Mouse (Mus musculus) CH12.LX (cell line): ENCODE results near the gene Ndufa4l2. TPM values are rescaled to one million over a fixed set of nuclear protein-coding genes. Genes with fewer than 3 reads are reported as not detected.

Experiments used
- DNase-seq: peaks from one replicate; pipeline ENCODE4 v3.0.0-alpha.2; 2013; ENCODE audit errors: extremely low read depth
- H3K27ac ChIP-seq: 2 replicates; pipeline ENCODE4 v1.5.1; 2012; ENCODE audit warnings: low read depth, mild to moderate bottlenecking, control low read depth, moderate library complexity; ENCODE audit not compliant: insufficient read depth
- H3K27me3 ChIP-seq: replicated peaks from 2 replicates; pipeline ENCODE3; 2012; ENCODE audit warnings: inconsistent platforms
- H3K36me3 ChIP-seq, 2 experiments: replicated peaks in 1 of 2; 2 replicates each; pipeline versions ENCODE3 to v1.6.1; 2012; ENCODE audit warnings: inconsistent platforms in 1 of 2, low read length in 1 of 2, mild to moderate bottlenecking in 1 of 2, mixed read lengths in 1 of 2, moderate library complexity in 1 of 2; ENCODE audit not compliant: control insufficient read depth in 1 of 2, insufficient read depth in 1 of 2
- H3K4me1 ChIP-seq, 2 experiments: 2 replicates each; pipeline ENCODE4 v1.6.1; 2012; ENCODE audit warnings: inconsistent platforms in 1 of 2, moderate library complexity in 1 of 2; ENCODE audit not compliant: insufficient read depth in 2 of 2, control insufficient read depth in 1 of 2
- H3K4me2 ChIP-seq: 2 replicates; pipeline ENCODE4 v1.6.1; 2012; ENCODE audit warnings: low read depth, mild to moderate bottlenecking, control low read depth; ENCODE audit not compliant: poor library complexity, insufficient read depth, severe bottlenecking
- H3K4me3 ChIP-seq, 3 experiments: fragments of 150-350 bp in 1 of 3; sonication (generic) in 1 of 3; replicated peaks in 1 of 3; 2 replicates each; pipeline versions ENCODE3 to v1.5.1; 2011 to 2012; ENCODE audit warnings: low read depth in 2 of 3, low read length in 2 of 3, mild to moderate bottlenecking in 2 of 3, moderate library complexity in 2 of 3, control low read depth in 1 of 3, improper control_type of control experiment in 1 of 3, inconsistent platforms in 1 of 3, mixed read lengths in 1 of 3; ENCODE audit not compliant: poor library complexity in 1 of 3
- H3K79me2 ChIP-seq: replicated peaks from 2 replicates; pipeline ENCODE4 v1.6.1; 2012; ENCODE audit warnings: mild to moderate bottlenecking, moderate library complexity; ENCODE audit not compliant: control insufficient read depth, poor library complexity, insufficient read depth, severe bottlenecking; ENCODE audit errors: extremely low read depth
- H3K9ac ChIP-seq: 2 replicates; pipeline ENCODE4 v1.6.1; 2012; ENCODE audit warnings: low read depth, mild to moderate bottlenecking, control low read depth, moderate library complexity; ENCODE audit not compliant: insufficient read depth
- H3K9me3 ChIP-seq: replicated peaks from 2 replicates; pipeline ENCODE3; 2012; ENCODE audit warnings: low read length, inconsistent platforms, mixed read lengths
- BHLHE40 ChIP-seq: IDR thresholded peaks from 2 replicates; pipeline ENCODE4 v1.6.1; 2011; ENCODE audit warnings: mild to moderate bottlenecking, low read depth, low read length, improper control_type of control experiment
- CHD2 ChIP-seq: IDR thresholded peaks from 2 replicates; pipeline ENCODE4 v1.6.1; 2011; ENCODE audit warnings: low read length, improper control_type of control experiment
- CTCF ChIP-seq, 2 experiments: IDR thresholded peaks in 1 of 2; conservative IDR thresholded peaks in 1 of 2; 2 replicates each; pipeline ENCODE4 v1.5.1; 2011 to 2012; ENCODE audit warnings: low read depth in 2 of 2, low read length in 2 of 2, improper control_type of control experiment in 1 of 2, inconsistent platforms in 1 of 2, mild to moderate bottlenecking in 1 of 2, moderate library complexity in 1 of 2
- E2F4 ChIP-seq: IDR thresholded peaks from 2 replicates; pipeline ENCODE4 v1.6.1; 2011; ENCODE audit warnings: low read depth, low read length, improper control_type of control experiment; ENCODE audit not compliant: insufficient replicate concordance
- ELF1 ChIP-seq: IDR thresholded peaks from 2 replicates; pipeline ENCODE4 v1.6.1; 2014; ENCODE audit warnings: low read depth, mild to moderate bottlenecking, inconsistent platforms, low read length, improper control_type of control experiment
- EP300 ChIP-seq: IDR thresholded peaks from 2 replicates; pipeline ENCODE4 v1.6.1; 2011; ENCODE audit warnings: low read length, improper control_type of control experiment
- ETS1 ChIP-seq: conservative IDR thresholded peaks from 2 replicates; pipeline ENCODE4 v1.6.1; 2012; ENCODE audit warnings: low read depth, mild to moderate bottlenecking, inconsistent platforms, low read length, improper control_type of control experiment, moderate library complexity
- GABPA ChIP-seq: IDR thresholded peaks from 2 replicates; pipeline ENCODE4 v1.6.1; 2012; ENCODE audit warnings: low read depth, low read length, improper control_type of control experiment, inconsistent platforms; ENCODE audit not compliant: insufficient replicate concordance
- HCFC1 ChIP-seq: IDR thresholded peaks from 2 replicates; pipeline ENCODE4 v1.6.1; 2012; ENCODE audit warnings: low read depth, mild to moderate bottlenecking, inconsistent platforms, low read length, improper control_type of control experiment
- IRF4 ChIP-seq: IDR thresholded peaks from 2 replicates; pipeline ENCODE4 v1.6.1; 2014; ENCODE audit warnings: low read depth, mild to moderate bottlenecking, inconsistent platforms, low read length, improper control_type of control experiment
- JUN ChIP-seq: IDR thresholded peaks from 2 replicates; pipeline ENCODE4 v1.6.1; 2011; ENCODE audit warnings: low read depth, mild to moderate bottlenecking, low read length, improper control_type of control experiment, moderate library complexity; ENCODE audit not compliant: insufficient read depth
- JUND ChIP-seq: conservative IDR thresholded peaks from 2 replicates; pipeline ENCODE4 v1.6.1; 2011; ENCODE audit warnings: low read depth, low read length, improper control_type of control experiment
- KAT2A ChIP-seq: IDR thresholded peaks from 2 replicates; pipeline ENCODE4 v1.6.1; 2012; ENCODE audit warnings: low read length, improper control_type of control experiment, inconsistent platforms; ENCODE audit not compliant: insufficient replicate concordance
- MAFK ChIP-seq: IDR thresholded peaks from 2 replicates; pipeline ENCODE4 v1.6.1; 2011; ENCODE audit warnings: low read length, improper control_type of control experiment; ENCODE audit not compliant: insufficient replicate concordance
- MAX ChIP-seq: IDR thresholded peaks from 2 replicates; pipeline ENCODE4 v1.6.1; 2011; ENCODE audit warnings: low read length, improper control_type of control experiment
- MAZ ChIP-seq: IDR thresholded peaks from 2 replicates; pipeline ENCODE4 v1.6.1; 2012; ENCODE audit warnings: low read depth, mild to moderate bottlenecking, inconsistent platforms, low read length, improper control_type of control experiment, moderate library complexity
- MEF2A ChIP-seq: IDR thresholded peaks from 2 replicates; pipeline ENCODE4 v1.6.1; 2014; ENCODE audit warnings: low read depth, mild to moderate bottlenecking, inconsistent platforms, low read length, improper control_type of control experiment, borderline replicate concordance
- MXI1 ChIP-seq: IDR thresholded peaks from 2 replicates; pipeline ENCODE4 v1.6.1; 2011; ENCODE audit warnings: mild to moderate bottlenecking, low read depth, low read length, improper control_type of control experiment
- MYC ChIP-seq: IDR thresholded peaks from 2 replicates; pipeline ENCODE4 v1.6.1; 2011; ENCODE audit warnings: low read depth, mild to moderate bottlenecking, improper control_type of control experiment, low read length
- NELFE ChIP-seq: IDR thresholded peaks from 2 replicates; pipeline ENCODE4 v1.6.1; 2011; ENCODE audit warnings: low read depth, low read length, improper control_type of control experiment
- NRF1 ChIP-seq: IDR thresholded peaks from 2 replicates; pipeline ENCODE4 v1.6.1; 2014; ENCODE audit warnings: low read depth, mild to moderate bottlenecking, inconsistent platforms, low read length, improper control_type of control experiment, moderate library complexity
- PAX5 ChIP-seq: IDR thresholded peaks from 2 replicates; pipeline ENCODE4 v1.6.1; 2012; ENCODE audit warnings: low read length, inconsistent platforms, mixed read lengths
- POLR2A ChIP-seq: IDR thresholded peaks from 2 replicates; pipeline ENCODE4 v1.6.1; 2011; ENCODE audit warnings: low read depth, mild to moderate bottlenecking, improper control_type of control experiment, low read length
- POLR2AphosphoS2 ChIP-seq: IDR thresholded peaks from 2 replicates; pipeline ENCODE4 v1.6.1; 2011; ENCODE audit warnings: low read depth, low read length, improper control_type of control experiment
- RAD21 ChIP-seq: IDR thresholded peaks from 2 replicates; pipeline ENCODE4 v1.6.1; 2011; ENCODE audit warnings: low read depth, mild to moderate bottlenecking, low read length, improper control_type of control experiment, moderate library complexity
- SMC3 ChIP-seq: IDR thresholded peaks from 2 replicates; pipeline ENCODE4 v1.6.1; 2011; ENCODE audit warnings: low read depth, low read length, improper control_type of control experiment
- TBP ChIP-seq: conservative IDR thresholded peaks from 2 replicates; pipeline ENCODE4 v1.6.1; 2011; ENCODE audit warnings: low read depth, low read length, improper control_type of control experiment
- TCF12 ChIP-seq: IDR thresholded peaks from 2 replicates; pipeline ENCODE4 v1.6.1; 2014; ENCODE audit warnings: low read depth, mild to moderate bottlenecking, inconsistent platforms, low read length, improper control_type of control experiment
- UBTF ChIP-seq: IDR thresholded peaks from 2 replicates; pipeline ENCODE4 v1.6.1; 2012; ENCODE audit warnings: low read depth, mild to moderate bottlenecking, inconsistent platforms, low read length, improper control_type of control experiment, moderate library complexity
- USF1 ChIP-seq: IDR thresholded peaks from 2 replicates; pipeline ENCODE4 v1.6.1; 2014; ENCODE audit warnings: low read depth, mild to moderate bottlenecking, inconsistent platforms, low read length, improper control_type of control experiment
- USF2 ChIP-seq: conservative IDR thresholded peaks from 2 replicates; pipeline ENCODE4 v1.6.1; 2011; ENCODE audit warnings: low read depth, low read length, improper control_type of control experiment
- ZC3H11A ChIP-seq: IDR thresholded peaks from 2 replicates; pipeline ENCODE4 v1.6.1; 2012; ENCODE audit warnings: low read depth, mild to moderate bottlenecking, inconsistent platforms, low read length, improper control_type of control experiment
- ZMIZ1 ChIP-seq: IDR thresholded peaks from 2 replicates; pipeline ENCODE4 v1.6.1; 2012; ENCODE audit warnings: low read depth, mild to moderate bottlenecking, inconsistent platforms, low read length, improper control_type of control experiment
- ZNF384 ChIP-seq: IDR thresholded peaks from 2 replicates; pipeline ENCODE4 v1.6.1; 2012; ENCODE audit warnings: low read depth, low read length, improper control_type of control experiment, inconsistent platforms
- dilution Hi-C: fragments of 300-500 bp; cut with MboI; formaldehyde crosslinking; loops from 2 replicates; pipeline ENCODE4 v1.14.3; 2020; ENCODE audit warnings: low sequenced_read_pairs; ENCODE audit not compliant: extremely low pct_unique_long_range_greater_than_20kb, extremely low pct_ligation_motif_present
- in situ Hi-C: fragments of 300-500 bp; cut with MboI; formaldehyde crosslinking; loops from 3 replicates; pipeline ENCODE4 v1.14.3; 2019; ENCODE audit warnings: low sequenced_read_pairs, low pct_ligation_motif_present, low pct_unique_long_range_greater_than_20kb, mixed read lengths
- polyA plus RNA-seq: library from polyadenylated mRNA; unstranded; fragments of >175 nt; gene quantifications from 2 replicates; pipeline ENCODE4 v1.2.1, GENCODE M21; 2012; ENCODE audit warnings: low read depth; ENCODE audit not compliant: insufficient read length
- total RNA-seq, 2 experiments: library from RNA; depleted of rRNA; stranded (reverse); fragments of 300-350 nt in 1 of 2; fragments of >200 nt in 1 of 2; gene quantifications; 2 replicates each; pipeline ENCODE4 v1.2.3; 2012 to 2014

The Ndufa4l2 gene
- total and polyA plus RNA-seq, 3 experiments: 0.47 TPM; not detected in 2

DNA sequence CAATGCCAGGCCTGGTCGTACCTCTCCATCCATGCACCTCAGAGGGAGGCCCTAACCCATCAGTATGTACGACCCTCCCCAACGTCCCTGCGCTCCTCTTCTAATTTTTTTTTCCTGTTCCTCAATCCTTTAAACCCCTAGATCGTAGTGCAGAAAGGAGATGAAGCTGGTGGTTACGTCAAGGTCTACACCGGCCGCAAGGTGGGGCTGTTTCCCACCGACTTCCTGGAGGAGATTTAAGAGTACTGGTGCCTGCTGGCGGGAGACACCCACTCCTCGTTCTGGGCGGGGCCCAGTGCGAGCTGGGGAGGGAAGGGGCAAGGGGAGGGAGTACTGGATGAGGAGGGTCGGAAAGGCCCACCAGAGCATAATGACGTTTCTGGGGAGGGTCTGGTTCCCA lies 6.5 kb upstream of the Ndufa4l2 start (continued):
- TF ChIP-seq POLR2AphosphoS2 (no peak), ETS1 (no peak), UBTF (no peak), IRF4 (no peak), USF2 (no peak), CTCF (conservative IDR thresholded peaks at IDR 0.05 in 1 of 2, IDR thresholded peaks at IDR 0.05 in 1 of 2; ENCODE audit: low read depth in 2 of 2, low read length in 2 of 2) (peak; percentile 40 to 88; a peak in 3 of 4 replicates), JUND (no peak), EP300 (no peak), JUN (no peak)

DNA sequence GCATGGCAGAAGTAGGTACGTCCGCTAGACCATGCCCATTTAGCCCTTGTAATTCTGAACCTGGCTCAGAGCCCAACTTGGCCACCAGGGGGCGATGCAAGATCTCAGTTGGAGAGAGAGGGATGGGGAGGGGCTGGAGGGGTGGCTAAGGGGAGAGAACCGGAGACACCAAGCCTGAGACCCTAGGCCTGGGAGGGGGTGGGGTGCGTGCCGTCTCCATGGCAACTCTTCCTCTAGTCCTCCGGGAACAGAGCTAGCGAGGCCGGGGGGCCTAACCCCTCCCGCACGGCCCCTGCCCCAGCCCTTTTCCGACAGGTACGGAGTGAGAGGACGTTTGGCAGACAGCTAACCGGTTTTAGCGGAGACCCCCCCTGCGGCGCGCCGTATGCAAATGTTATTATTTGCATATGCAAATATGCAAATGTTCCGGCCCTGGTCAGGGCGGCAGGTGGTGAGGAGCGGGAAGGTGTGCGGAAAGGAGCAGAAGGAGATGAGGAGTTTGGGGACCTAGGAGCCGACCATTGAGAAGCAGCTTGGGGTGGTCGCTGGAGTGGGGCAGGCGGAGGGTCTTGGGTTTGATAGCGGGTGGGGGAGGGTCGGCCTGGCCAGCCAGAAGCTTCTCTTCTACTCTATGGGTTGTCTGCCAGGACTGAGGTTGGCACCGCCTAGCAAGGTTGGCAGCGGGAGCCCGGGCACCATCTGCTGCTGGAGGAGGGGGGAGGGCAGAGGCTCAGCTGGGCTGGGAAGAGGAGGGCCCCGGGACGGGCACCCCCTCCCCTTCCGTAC lies 5.5 kb upstream of the Ndufa4l2 start:
- Histone ChIP-seq H3K9me3 (no peaks in the 10 kb centered on the region), H3K79me2 (no peaks in the 10 kb centered on the region), H3K4me2 (peak overlapping the region; percentile 70), H3K27ac (peak overlapping the region; percentile 29; the same call in 1 of the 2 replicates), H3K27me3 (peaks cover 17% of the 10 kb centered on the region), H3K4me1 (peaks cover 24 to 45% of the 10 kb centered on the region in 2 experiments), H3K36me3 (peaks cover 0 to 5% of the 10 kb centered on the region in 2 experiments), H3K4me3 (peak overlapping the region; percentile 37 to 45 (median 45)), H3K9ac (peak overlapping the region; percentile 8; the same call in 1 of the 2 replicates)
- dilution Hi-C loops: no loop called here
- in situ Hi-C loops: loop anchor here (5.0 kb wide), 1 partner anchor 33 kb away; no protein-coding TSS in a partner anchor
- peak; percentile 97 for DNase-seq
- TF ChIP-seq E2F4 (0 out of 2 replicates have a peak, but pooled peaks have one; percentile 8), USF1 (no peak), UBTF (no peak), BHLHE40 (peak; percentile 58), TBP (no peak), ZC3H11A (peak; percentile 39; the same call in 1 of the 2 replicates), GABPA (no peak), TCF12 (peak; percentile 82; the same call in 1 of the 2 replicates), MAZ (peak; percentile 99), ZNF384 (no peak), NELFE (no peak), MYC (no peak), MXI1 (no peak; the same call in none of the 2 replicates), CHD2 (peak; percentile 61; the same call in 1 of the 2 replicates), ETS1 (peak; percentile 75), JUND (no peak), MEF2A (no peak), KAT2A (no peak), ELF1 (no peak), JUN (no peak), POLR2A (peak; percentile 62; the same call in 1 of the 2 replicates), ZMIZ1 (no peak), MAFK (no peak), SMC3 (peak; percentile 83), CTCF (conservative IDR thresholded peaks at IDR 0.05 in 1 of 2, IDR thresholded peaks at IDR 0.05 in 1 of 2; ENCODE audit: low read depth in 2 of 2, low read length in 2 of 2) (peak; percentile 52 to 97; a peak in 3 of 4 replicates), USF2 (no peak), EP300 (no peak), PAX5 (no peak), NRF1 (no peak), IRF4 (peak; percentile 62; the same call in 1 of the 2 replicates), MAX (no peak), RAD21 (peak; percentile 83), HCFC1 (peak; percentile 23; the same call in 1 of the 2 replicates)
